Mouse (Mus musculus) Muller cell, postnatal 12 days (primary cell): ENCODE results near the gene Yy1.
"Not testable (repeated sequence)": the region's sequence is repeated elsewhere in the genome, so short reads cannot be mapped to it uniquely, and the experiment has no call there.

Experiments used
- DNase-seq: peaks from one replicate; pipeline ENCODE4 v3.0.0-alpha.2; 2015; ENCODE audit errors: inconsistent ontology term

Yy1 gene

DNA sequence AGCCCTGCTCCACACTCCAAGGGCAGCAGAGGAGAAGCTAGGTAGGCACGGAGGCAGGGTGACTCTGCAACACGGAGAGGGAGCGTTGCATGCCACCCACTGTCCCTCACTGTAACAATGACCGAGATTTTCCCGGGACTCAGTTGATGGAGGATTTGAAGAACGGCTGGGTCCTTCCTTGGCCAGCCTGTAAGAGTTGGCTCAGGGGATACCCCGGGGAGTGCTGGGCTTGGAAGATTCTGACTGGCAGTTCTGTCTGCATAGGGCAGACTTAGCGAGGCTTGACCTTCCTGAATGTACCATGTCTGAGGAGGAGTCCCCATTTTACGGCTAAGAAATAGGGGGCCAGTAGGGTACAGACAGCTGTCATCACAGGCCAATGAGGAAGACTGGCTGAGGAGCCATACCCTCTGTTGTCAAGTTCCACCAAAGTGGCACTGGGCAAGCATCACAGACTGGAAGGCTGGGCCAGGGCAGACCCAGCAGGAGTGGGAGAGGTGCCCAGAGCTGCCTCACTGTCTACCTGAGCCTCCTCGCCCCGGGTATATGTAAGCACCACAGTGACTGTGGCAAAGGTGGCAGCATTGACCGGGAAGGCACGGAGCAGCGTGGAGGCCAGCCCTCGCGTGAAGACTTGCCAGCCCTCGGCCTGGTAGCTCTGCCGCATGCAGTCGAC lies 33.6 kb downstream of the Yy1 start:
- no peak for DNase-seq

DNA sequence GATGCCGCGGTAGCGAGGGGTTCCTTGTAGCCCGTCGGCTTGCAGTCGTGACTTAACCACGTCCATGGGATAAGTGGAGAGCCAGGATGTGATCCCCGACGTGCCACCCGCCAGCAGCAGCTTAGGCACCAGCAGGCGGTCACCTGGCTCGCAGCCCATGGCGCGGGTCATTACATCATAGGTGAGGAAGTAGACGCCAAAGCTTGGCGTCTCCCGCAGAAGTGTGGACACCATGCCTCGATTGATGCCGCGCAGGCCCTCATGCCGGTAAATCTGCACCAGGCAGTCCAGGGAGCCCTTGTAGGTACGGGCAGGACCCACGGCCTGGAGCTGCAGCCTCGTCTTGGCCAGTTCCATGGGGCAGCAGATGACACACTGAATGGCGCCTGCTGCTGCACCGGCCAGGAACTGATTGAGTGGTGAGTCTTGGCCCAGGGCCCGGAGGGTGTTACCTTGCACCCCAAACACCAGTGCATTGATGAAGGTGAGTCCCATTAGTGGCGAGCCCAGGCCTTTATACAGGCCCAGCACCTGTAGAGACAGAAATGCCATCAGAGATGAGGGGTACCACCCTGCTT lies 34.3 kb downstream of the Yy1 start:
- DNase-seq = no peak

DNA sequence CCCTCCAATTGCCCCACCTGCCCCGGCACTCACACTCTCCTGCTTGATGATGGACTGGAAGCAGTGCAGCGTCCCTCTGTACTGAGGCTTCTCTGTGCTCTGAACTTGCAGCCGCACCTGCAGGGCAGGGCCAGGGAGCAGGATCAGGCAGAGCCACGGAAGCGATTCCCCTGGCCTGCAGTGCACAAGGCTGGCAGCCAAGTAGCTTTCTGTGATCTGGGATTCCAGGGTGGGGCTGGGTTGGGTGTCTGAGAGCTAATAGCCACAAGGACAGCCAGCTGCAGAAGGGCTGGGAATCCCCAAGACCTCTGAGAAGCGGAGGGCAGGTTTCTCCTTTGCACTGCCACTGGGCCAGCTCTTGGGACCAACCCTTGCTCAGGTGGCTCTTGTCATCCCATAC lies 34.9 kb downstream of the Yy1 start:
- DNase-seq = no peak

DNA sequence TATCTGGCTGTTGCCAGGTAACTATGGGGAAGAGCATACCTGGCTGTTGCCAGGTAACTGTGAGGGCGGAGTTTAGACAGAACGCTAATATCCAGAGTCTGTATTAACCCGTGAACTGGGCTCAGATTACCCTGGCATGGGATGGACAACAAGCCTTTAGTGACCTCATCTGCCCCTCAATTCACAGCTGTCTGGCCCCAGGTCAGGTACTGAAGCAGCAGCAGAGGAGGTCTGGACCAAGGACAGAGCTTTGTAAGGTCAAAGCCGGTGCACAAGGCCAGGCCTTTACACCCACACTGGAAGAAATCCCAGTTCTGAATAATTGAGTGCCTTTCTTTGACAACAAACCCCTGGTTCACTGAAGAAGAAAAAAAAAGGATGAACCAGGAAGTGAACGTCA lies 36.9 kb downstream of the Yy1 start:
- DNase-seq = no peak

DNA sequence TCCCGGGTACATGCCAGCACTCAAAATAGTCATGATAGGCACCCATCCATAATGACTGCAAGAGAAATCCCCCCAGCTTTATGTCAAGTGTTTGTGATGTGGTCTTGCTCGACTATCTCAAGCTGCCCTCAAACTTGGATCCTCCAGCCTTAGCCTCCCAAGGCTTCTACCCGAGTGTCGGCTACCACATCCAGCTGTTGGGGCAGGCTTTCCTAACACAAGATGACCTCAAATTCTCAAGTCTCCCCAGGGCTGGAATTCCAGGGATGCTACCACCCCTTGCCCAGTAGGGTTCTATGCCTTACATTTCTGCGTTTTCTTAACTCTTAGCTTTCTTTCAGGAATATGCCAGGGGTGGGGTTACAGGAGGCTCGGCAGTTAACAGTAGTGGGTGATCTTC lies 37.6 kb downstream of the Yy1 start:
- DNase-seq = no peak

DNA sequence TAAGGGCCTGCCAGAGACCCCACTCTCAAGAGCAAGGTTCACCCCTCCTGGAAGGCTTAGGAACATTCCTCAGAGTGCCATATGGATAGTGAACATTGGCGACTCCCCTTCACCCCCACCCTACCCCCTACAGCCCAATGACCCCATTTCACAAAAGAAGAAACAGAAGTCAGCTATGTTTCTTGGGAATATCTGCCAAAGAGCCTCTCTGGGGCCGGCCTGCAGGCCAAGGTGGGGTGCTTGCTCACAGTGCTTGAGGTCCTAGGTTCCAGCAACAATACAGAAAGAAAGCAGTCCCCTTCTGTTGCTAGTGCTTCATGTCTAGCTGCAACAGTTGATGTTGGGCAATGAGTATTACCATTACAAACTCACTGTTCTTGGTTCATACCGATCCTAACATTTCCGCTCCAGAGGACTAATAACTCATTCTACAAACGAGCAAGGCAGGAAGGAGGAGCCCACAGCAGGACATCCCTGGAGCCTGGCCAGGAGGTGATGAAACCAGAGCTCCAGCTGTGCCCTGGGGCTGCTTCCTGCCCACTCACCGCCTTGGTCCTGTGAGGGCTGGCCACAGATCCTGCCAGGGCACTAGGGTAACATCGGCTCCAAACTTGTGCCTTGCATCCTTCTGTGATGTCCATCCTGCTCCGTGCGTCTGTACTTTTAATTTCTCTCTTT lies 39.3 kb downstream of the Yy1 start:
- peak; percentile 91 for DNase-seq

DNA sequence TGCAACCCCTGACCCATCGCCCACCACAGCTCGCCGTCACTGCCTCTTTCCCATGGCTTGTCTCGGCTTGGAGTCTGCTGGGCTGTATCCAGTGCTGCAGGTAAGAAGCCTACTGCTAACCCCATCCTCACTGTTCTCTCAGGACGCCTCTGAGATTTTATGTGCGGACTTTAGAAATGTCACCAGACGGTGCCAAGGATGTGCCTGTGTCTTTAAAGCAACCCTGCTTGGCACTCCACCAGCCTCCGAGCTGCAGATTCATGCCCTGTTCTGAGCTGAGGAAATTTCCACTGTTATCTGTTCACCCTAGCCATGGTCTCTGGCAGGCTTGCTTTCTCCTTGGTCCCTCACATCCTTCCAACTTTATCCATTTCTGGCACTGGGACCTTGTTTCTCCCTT lies 40.1 kb downstream of the Yy1 start:
- no peak for DNase-seq

DNA sequence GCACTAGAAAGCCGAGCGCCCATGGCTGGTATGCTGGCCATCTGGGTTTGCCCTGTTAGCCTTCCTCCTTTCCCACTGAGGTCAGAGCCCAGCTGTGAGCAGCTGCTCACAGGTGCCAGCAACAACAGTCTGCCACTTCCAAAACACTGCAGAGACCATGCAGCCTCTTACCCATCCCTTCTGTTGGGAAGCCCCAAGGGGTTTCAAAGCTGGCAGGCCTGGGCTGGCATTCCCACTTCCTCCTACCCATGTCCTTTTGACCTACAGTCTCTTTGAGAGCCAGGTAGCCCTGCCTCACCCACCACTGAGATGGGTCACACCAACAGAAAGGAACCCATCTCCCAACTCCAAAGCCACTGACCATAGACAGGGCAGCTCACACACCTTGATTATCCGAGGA lies 40.6 kb downstream of the Yy1 start:
- DNase-seq = no peak

DNA sequence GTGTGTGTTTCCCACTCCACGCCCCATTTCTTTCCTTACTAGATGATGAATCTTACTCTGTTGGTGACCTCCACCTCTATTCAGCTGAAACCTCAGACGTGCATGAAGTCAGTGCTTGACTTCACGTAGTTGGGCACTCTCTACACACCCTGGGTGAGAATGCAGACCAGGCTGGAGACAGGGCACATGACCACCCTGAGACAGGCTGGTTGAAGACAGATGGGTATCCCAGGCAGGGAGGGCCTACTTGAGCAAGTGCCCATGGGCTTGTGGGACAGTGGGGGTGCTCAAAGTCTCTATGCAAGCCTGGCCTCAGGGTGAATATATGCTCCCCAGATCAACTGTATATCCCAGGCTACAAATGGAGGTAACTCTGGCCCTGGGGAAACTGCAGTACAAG lies 41.6 kb downstream of the Yy1 start:
- DNase-seq = no peak

DNA sequence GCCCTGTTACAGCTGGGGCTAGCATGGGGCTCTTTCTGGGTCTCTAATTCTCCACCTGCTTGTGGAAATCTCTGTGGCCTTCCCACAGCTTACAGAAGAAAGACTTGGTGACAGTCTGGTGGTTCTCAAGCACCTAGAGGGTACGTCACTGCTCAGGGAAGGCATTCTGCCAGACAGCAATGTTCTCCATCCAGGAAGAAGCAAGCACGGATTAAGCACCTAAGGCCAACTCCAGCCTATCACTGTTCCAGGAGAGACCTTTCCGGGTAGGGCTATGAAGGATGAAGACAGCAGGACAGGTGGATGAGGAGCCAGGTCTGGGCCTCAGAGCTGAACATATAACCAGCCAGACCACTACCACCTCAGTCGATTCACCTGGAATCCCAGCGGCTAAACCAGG lies 42.0 kb downstream of the Yy1 start:
- no peak for DNase-seq

DNA sequence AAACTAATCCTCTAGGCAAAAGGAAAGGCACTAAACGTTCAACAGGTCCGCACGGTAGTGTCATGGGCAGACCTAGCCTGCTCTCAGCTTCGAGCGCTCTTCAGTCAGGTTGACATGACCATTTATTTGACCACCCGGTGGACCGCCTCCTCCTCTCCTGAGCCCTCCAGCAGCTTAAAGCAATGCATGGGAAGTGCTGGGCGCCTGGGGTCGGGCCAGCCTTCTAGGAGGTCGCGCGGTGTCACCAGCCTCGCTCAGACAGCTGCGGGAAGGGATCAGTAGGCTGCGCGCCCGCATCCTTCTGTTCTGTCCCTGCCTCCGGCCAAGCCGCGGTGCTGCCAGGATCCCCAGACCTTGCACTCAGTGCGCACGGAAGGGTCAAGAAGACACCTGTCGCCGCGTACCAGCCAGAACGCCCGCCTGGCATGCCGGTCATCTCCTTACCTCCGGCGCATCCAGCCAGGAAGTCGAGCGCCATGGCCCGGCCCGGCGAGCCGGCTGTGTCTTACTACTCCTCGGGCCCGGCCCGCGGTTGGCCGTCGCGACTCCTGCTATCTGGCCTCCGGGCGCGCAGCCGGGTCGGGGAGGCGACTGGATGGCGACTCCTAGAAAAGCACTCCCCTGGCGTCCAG lies 42.6 kb downstream of the Yy1 start:
- no peak for DNase-seq

DNA sequence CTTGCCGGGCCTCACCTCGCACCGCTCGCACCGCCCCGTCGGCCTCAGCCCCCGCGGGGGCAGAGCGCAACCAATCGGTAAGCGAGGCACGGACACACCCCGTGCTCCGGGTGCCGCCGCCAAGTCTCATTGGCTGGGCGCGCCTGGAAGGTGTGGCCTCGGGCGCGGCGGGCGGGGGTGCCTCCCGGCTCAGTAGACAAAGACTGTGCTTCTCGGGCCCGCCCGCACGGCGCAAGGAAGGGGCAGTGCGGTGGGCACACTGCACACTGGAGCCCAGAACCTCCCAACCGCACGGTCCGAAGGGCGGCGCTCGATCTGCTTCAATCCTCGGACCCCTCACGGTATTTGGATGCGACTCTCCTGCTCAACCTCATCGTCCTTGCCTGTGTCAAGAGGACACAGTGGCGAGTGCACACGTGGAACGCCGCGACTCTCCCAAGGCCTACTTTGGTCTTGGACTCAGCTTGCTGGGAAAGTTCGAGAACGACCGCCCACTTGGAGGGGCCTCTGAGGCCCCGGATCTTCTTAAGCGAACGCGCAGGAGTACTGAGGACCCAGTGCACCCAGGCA lies 43.2 kb downstream of the Yy1 start, which contains the start of the genes Slc25a29 and Slc25a47:
TSS of gene Slc25a29 (minus strand) at position 44 of the 570 bp plus-strand sequence.
TSS of gene Slc25a47 (plus strand) at position 207 of the 570 bp plus-strand sequence.
- DNase-seq = peak; percentile 99

DNA sequence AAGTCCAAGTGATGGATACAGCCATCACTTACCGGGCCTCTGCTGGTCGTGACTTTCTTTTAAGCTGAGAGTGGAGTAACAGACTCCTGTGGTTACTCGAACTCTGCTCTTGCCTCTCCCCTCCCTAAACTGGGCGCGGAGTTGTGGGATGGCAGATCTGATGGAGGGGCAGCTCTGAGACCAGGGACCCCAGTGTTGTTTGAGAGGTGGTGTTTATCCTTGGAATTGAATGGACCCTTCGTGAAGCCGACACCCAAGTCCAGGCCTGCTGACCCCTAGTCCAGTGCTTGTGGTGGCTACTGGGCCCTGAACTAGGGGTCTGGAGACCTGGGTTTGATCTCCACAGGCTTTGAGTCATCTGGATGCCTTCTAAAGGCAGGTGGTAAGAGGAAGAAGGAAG lies 43.9 kb downstream of the Yy1 start:
- DNase-seq = peak; percentile 16

DNA sequence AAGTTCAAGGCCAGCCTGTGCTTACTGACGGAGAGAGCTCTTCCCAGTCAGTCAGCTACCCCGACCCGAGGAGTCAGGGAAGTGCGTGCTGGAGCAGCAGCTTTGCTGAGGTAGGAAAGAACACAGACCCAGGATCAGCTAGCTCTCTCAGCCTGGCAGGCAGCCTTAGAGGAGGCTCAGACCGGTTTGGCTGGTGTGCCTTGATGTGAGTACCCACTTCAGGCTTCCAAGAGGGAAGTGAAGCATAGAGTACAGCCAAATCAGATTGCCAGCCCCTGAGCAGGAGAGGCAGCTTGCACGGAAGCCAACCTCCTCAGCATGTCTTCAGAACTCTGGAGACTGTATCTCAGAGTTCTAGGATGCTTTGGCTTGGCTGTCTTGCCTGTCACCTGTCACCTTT lies 48.4 kb downstream of the Yy1 start:
- DNase-seq = no peak

DNA sequence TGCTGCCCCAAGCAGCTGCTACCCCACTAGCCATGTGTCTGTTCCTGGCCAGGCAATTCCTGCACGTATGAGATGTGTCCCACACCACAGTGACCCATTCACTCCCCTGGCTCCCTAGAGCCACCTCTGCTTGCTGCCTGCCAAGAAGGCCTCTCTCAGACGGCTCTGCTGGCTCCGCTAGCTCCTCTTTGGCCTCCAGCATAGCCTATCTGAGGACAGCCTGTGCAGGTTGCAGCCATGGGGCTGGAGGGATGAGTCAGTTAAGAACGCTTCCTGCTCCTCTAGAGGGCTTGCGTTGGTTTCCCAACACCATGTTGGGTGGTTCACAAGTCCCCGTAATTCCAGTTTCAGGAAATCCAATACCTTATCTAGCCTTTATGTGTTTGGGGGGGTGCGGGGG lies 49.9 kb downstream of the Yy1 start:
- no peak for DNase-seq

DNA sequence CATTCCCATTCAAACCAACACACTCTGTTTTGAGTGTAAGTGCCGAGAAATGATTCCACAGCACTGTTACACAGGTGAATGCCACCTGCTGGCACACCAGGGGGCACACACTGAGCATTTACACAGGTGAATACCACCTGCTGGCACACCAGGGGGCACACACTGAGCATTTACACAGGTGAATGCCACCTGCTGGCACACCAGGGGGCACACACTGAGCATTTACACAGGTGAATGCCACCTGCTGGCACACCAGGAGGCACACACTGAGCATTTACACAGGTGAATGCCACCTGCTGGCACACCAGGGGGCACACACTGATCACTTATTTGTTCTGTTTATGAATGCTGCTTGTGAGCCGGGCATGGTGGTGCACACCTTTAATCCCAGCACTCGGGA lies 55.3 kb downstream of the Yy1 start:
- not testable (repeated sequence) for DNase-seq

DNA sequence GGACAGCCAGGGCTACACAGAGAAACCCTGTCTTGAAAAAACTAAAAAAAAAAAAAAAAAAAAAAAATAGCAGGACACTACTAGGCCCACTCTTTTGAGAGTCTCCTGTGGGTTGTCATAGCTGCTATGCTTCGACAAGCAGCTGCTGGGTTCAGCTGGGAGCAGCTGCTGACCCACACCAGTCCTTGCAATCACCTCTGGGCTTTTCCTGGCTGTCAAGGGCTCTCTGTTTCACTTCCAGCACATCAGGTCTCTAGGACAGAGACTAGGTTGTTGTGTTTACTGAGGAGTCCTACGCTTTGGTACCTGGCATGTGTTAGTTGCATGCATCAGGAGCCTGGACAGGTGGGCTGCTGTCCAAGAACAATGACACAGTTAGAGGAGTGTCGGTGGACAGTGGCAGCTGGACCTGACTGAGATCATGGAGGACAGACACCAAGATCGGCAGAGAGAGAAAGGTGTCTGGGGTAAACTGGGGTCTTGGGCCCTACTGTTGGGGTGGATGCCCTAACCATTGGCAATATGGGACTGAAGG lies 56.8 kb downstream of the Yy1 start:
- no peak for DNase-seq

DNA sequence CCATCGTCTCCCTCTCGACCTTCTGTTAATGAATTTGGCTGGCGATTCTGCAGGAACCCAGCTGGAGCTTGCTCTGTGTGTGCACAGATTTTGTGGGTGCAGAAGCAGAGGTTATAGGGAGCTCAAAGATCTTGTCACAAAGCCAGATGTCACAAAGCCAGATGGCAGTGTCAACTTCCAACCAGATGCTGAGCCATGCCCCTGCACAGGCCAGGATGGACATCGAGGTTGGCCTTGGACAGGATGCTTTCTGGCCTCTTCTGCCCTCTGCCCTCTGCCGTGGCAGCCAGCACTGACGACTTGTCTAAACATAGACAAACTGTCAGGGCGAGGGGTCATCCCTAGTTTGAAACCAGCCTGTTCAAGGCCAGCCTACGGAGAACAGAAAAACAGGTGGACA lies 57.4 kb downstream of the Yy1 start:
- DNase-seq = no peak

DNA sequence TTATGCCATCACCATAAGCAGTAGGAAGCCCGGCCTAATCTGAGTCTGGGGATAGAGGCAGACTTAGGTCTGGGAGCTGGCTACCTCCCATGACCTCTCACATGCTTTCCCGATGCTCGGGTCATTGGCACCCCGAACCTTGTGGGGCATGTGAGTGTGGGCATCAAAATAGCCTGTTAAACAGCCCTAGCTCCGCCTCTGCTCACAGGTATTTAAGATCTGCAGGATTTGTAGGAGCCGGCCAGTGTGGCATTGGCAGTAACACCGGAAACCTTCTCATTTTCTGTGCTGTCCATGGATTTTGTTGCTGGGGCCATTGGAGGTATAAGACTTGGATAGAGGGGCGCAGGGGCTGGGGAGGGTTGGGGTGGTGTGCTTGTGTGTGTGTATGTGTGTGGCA lies 58.1 kb downstream of the Yy1 start:
- no peak for DNase-seq

DNA sequence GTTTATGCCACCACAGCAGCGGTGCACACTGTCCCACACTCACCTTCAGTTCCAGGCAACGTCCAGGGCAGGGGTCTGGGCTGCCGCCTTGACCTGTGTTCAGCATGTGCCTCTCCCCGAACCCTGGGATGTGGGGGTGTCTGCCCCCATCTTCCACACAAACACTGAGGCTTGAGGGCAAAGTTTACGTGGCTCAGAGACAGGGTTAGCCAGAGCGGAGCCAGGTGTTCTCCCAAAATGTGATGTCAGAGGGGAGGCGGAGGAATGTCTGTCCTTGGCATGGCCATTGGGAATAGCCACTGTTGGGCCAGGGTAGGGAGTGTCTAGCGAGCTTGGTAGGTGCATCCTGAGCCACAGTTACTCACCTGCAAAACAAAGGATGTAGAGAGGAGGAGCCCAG lies 60.0 kb downstream of the Yy1 start:
- DNase-seq = no peak

DNA sequence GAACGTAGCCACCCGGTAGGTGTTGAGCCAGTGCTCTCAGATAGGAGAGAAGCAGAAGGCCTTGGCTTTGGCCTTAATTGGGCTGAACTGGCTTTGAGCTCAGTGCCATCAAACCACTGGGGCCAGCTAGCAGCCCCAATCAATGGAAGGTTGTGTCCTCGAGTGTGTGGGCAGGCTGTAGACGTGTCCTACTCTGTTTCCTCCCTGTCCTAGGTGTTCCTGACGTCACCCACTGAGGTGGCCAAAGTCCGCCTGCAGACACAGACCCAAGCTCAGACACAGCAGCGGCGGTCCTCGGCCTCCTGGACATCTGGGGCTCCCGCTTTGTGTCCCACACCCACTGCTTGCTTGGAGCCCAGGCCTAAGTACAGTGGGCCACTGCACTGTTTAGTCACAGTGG lies 62.3 kb downstream of the Yy1 start:
- no peak for DNase-seq

DNA sequence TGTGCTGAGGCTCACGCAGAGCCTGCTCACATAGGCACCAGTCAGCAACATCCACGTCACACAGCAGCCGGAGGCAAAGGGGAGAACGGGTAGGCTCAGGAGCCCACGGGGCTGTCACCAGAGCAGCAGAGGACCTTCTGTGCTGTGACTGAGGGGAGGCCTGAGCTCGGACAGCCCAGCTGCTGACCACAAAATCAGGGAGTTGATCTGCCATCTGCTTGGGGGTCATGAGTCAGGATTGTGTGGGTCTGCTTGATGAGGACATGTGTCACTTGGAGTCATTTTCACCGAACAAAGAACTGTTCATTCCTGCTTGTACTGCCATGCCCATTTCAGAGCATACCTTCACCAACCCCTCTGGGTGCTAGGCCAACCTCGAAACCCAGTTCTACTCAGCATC lies 63.4 kb downstream of the Yy1 start:
- no peak for DNase-seq
